Mouse (Mus musculus) inflammation-experienced regulatory T-cells, adult 6 months (primary cell): Measurements from ENCODE around the gene Gm438. TPM values are rescaled to one million over a fixed set of nuclear protein-coding genes. Genes with fewer than 3 reads are reported as not detected.
"Not testable (repeated sequence)": the region's sequence is repeated elsewhere in the genome, so short reads cannot be mapped to it uniquely, and the experiment has no call there.

Experiments
- ATAC-seq: one replicate; pipeline ENCODE4 v1.8.0; 2017
- polyA plus RNA-seq, 3 experiments: library from polyadenylated mRNA; unstranded; fragments of 100-300 nt; shearing (Covaris generic); gene quantifications; one replicate each; pipeline ENCODE4 v1.2.1; 2017

The Gm438 gene
- polyA plus RNA-seq = not detected

DNA sequence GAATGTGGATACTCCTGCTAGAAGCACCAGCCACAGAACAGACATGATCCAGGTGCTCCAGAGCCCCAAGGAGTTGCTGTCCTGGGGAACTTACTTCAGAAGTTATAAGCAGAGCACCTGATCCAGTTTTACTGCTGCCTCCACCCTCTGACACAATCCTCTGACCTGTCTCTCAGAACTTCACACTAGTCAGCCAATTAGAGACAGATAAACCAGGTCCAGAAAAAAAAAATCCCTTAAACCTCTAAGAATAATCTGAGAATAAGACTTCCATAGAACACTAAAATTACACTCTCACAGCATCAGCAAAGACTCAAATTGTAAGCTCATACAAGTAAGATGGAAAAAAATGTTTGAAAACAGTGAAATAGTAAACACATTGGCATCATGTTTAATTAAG, at the start of gene Gm438:
Gm438 (minus strand) TSS at position 101 of the 400 bp plus-strand sequence.
- no peak for ATAC-seq

DNA sequence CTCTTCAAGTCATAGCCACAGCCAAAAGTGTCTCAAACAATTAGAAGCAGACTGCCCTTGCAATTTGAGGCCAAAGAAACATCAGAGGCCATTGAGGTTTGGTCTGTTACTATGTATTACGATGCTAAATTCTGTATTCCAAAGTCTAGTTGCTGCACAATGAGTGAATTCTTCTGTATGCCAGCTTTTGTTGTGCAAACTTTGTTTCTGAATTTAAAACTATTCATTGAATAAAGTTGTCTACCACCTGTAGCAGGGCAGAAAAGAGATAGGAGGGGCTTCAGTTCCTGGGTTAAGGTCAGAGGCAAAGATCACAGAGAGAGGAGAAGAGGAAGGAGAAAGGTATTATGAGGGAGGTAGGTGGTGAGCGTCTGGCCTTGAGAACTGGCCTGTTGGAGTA, 38.3 kb upstream of the Gm438 start:
- ATAC-seq = no peak

DNA sequence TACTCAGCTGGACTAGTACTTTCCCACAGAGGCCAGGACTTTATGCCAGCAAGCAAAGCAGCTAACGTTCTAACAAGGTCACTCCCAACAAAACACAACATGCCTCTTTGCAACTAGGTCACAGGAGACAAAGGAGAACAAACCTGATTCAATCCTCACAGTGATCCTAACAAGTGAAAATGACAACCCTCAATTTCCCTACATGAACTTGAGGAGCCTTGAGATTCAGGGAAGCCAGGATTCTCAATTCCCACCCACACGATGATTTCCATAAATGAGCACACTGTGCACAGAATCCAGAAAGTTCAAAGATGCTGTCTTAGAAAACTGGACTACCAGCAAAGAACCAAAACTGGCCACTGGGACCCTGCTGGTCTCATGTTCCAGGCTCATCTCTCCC, 37.6 kb upstream of the Gm438 start:
- no peak for ATAC-seq

DNA sequence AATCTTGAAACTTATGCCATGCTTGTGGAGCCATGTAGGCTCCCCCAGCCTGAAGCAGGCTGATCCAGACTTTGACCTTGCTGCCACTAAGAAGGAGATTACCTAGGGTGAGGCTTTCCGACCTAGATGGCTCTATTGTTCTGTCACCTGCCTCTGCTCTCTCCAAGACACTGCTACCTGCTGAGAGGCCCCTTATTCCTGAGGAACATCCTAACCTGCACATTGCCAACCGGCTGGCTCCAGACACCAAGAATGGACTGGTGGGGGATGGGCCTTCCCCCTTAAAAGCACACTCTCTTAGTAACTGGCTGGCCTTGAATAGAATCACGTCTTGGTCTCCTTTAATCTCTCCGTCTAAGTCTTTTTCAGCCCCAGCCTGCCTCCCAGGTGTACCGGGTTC, 20.8 kb upstream of the Gm438 start:
- ATAC-seq = not testable (repeated sequence)

DNA sequence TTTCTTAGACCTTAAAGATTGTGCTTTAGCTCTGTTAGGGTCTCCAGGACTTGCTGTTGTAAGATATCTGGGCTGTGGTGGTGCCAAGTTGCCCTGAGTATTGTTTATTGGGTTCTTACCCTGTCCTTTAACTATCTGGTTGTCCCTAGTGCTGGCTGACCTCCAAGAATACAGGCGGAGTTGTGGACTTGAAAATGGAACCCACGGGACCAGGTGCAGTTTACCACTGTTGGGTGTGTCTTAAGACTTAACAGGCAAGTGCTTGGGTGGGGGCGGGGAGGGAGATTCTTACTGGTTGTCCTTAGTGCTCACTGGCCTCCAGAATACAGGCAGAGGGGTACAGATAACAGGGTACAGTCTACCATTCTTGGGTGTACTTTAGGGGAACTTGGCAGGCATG, 17.2 kb upstream of the Gm438 start:
- no peak for ATAC-seq

DNA sequence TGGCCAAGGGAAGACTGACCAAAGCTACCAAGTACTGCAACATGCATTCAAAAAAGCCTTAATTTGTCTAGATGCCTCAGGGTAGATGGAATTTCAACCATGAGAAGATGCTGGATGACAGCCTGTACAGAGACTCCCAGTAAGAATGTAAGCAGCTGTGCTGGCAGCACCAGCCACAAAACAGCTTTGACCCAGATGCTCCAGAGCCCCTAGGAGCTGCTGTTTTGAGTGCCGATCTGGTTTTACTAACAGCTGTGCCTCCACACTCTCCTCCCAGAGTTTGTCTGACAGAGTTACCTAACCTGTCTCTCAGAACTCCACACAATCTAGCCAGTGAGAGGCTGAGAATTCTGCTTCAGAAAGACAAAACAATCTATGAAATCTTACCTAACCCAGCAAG, 3.8 kb upstream of the Gm438 start:
- ATAC-seq = no peak

DNA sequence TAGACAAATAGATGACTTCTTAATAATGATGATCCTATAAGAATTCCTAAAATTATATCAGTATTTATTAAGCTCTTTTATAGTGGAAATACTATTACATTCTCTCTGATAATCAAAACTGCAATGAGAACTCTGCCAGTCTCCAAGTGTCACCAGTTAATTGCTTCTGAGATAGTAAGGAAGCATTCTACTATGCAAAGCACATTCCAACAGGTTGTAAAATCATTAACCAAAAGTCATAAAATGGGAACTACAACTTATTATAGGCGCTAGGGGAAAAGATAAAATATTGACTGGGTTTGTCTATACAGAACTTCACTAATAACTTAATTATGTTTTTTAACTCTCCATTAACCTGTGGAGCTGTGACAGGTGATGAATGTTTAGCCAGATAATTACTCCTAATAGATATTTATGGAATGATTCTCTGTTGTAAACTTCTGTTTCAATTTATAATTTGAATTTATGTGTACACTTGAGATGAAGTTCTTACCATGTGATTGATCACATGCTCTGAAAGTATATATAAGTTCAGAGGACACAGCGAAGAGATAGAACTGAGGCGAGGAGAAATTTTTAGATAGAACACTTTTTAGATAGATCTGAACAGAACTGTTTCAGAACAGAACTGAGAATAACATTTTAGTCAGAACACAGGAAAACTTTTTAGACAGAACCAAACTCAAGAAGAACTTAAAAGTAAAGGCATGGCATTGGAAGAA, 3.7 kb downstream of the Gm438 start:
- ATAC-seq = no peak

DNA sequence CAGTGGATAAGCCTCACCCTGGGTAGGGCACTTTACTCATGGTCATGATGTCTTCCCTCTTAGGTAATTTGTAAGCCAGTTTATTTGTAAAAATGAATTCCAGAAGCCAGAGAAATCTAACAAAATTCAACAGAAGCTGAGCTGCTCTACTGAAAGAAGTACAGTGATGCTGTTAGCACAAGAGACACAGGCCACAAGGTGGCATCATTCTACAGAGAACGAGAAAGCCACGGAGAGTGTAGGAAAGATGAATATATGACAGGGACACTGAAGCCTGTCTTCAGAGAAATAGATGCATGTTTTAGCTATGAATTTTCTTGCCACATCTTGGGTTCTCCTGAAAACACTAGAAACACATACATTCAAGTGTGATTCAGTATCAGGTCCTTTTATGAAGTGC, 20.7 kb downstream of the Gm438 start:
- no peak for ATAC-seq

DNA sequence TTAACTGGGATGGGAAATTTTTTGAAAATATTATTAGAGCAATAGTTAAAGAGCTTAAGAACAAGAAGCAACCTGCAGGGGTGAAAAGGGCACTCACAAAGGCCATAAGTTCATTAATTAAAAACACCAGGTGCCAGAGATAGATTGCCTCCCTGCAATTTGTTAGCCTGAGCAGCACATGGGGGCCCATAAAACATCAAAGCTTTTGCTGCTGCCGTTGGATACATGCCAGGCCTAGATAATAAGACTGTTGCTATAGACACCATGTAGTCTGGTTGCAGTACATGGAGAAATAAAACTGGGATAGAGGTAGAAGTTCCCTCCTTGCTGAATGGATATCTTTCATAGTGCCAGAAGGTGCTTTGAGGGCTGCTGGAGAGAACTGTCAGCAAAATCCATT, 37.2 kb downstream of the Gm438 start:
- no peak for ATAC-seq

Other genes starting within 250 kb of the Gm438 start
- gene Gm13124, start 221.4 kb downstream of the Gm438 start, polyA plus RNA-seq = not detected
- gene Aadacl4, start 172.9 kb downstream of the Gm438 start, polyA plus RNA-seq = not detected
- not detected for gene Gm436, start 100.2 kb downstream of the Gm438 start, polyA plus RNA-seq
- gene Gm13178, start 65.2 kb downstream of the Gm438 start, polyA plus RNA-seq = not detected
- gene Dhrs3, start 106.2 kb upstream of the Gm438 start, polyA plus RNA-seq = 100 to 1,000 TPM in 1 of 3 experiments, 10 to 100 TPM in 2; 24.6 to 111 (median 80.4) TPM